Mouse (Mus musculus) kidney, postnatal 36 days (tissue): ENCODE measurements around the gene Abcc3.

Experiments used
- DNase-seq, 2 experiments: peaks; one replicate each; pipeline ENCODE4 v3.0.0; 2021 to 2022; ENCODE audit warnings: mixed read lengths in 2 of 2

The Abcc3 gene

GRCm38 (mm10) chr11:94392672-94393109 is at the start of gene Abcc3:
Abcc3 (minus strand) TSS chr11:94392997.
- DNase-seq: peak; percentile 77 to 78

- no peak for DNase-seq
Measured at GRCm38 (mm10) chr11:94441752-94442151, 49.0 kb upstream of the Abcc3 start.

- no peak for DNase-seq
Measured at GRCm38 (mm10) chr11:94441122-94441521, 48.3 kb upstream of the Abcc3 start.

- no peak for DNase-seq
Measured at GRCm38 (mm10) chr11:94440421-94440820, 47.6 kb upstream of the Abcc3 start.

- peak; percentile 36 for DNase-seq
Measured at GRCm38 (mm10) chr11:94429011-94429651, 36.3 kb upstream of the Abcc3 start.

- peak; percentile 95 for DNase-seq
Measured at GRCm38 (mm10) chr11:94428091-94428835, 35.5 kb upstream of the Abcc3 start.

- no peak for DNase-seq
Measured at GRCm38 (mm10) chr11:94425656-94426055, 32.9 kb upstream of the Abcc3 start.

- peak; percentile 41 to 71 for DNase-seq
Measured at GRCm38 (mm10) chr11:94425215-94425614, 32.4 kb upstream of the Abcc3 start.

GRCm38 (mm10) chr11:94424380-94424779 is 31.6 kb upstream of the Abcc3 start:
- DNase-seq: no peak

- DNase-seq: no peak
Measured at GRCm38 (mm10) chr11:94423855-94424254, 31.1 kb upstream of the Abcc3 start.

GRCm38 (mm10) chr11:94420991-94421390 is 28.2 kb upstream of the Abcc3 start:
- no peak for DNase-seq

GRCm38 (mm10) chr11:94420325-94420724 is 27.5 kb upstream of the Abcc3 start:
- DNase-seq: peak; percentile 61 to 78

GRCm38 (mm10) chr11:94419004-94419727 is 26.4 kb upstream of the Abcc3 start:
- no peak for DNase-seq

GRCm38 (mm10) chr11:94414042-94414441 is 21.2 kb upstream of the Abcc3 start:
- DNase-seq: no peak

GRCm38 (mm10) chr11:94413516-94413915 is 20.7 kb upstream of the Abcc3 start:
- DNase-seq: no peak

GRCm38 (mm10) chr11:94412998-94413469 is 20.2 kb upstream of the Abcc3 start:
- DNase-seq: no peak

- no peak for DNase-seq
Measured at GRCm38 (mm10) chr11:94412562-94412961, 19.8 kb upstream of the Abcc3 start.

- no peak for DNase-seq
Measured at GRCm38 (mm10) chr11:94407803-94408321, 15.1 kb upstream of the Abcc3 start.

- DNase-seq: no peak
Measured at GRCm38 (mm10) chr11:94405348-94405747, 12.6 kb upstream of the Abcc3 start.

GRCm38 (mm10) chr11:94404641-94405260 is 12.0 kb upstream of the Abcc3 start:
- DNase-seq: peak; percentile 81 to 95

- peak; percentile 73 to 90 for DNase-seq
Measured at GRCm38 (mm10) chr11:94404178-94404577, 11.4 kb upstream of the Abcc3 start.

GRCm38 (mm10) chr11:94403757-94404156 is 11.0 kb upstream of the Abcc3 start:
- DNase-seq: peak; percentile 33 to 42

GRCm38 (mm10) chr11:94402731-94403130 is 9.9 kb upstream of the Abcc3 start:
- no peak for DNase-seq
